Mouse (Mus musculus) forebrain, embryonic 11.5 days (tissue): Measurements from ENCODE around the gene Gm44579. TPM values are rescaled to one million over a fixed set of nuclear protein-coding genes. Genes with fewer than 3 reads are reported as not detected.

Experiments
- ATAC-seq: fragments of 200-750 bp; cut with Nextera tagmentation; replicated peaks from 2 replicates; pipeline ENCODE4 v1.8.0; 2017; ENCODE audit warnings: moderate TSS enrichment; ENCODE audit not compliant: low FRiP score
- DNase-seq: peaks from one replicate; pipeline ENCODE4 v3.0.0-alpha.2; 2017; ENCODE audit warnings: low spot score
- H3K27ac ChIP-seq: fragments of 300-500 bp; sonication (generic); 2 replicates; pipeline ENCODE4 v1.5.1; 2014; ENCODE audit warnings: low read depth, low read length
- H3K27me3 ChIP-seq: fragments of 300-500 bp; sonication (generic); 2 replicates; pipeline ENCODE4 v1.6.1; 2014; ENCODE audit warnings: mild to moderate bottlenecking, low read length, mixed read lengths; ENCODE audit not compliant: control insufficient read depth, insufficient read depth
- H3K36me3 ChIP-seq: fragments of 300-500 bp; sonication (generic); 2 replicates; pipeline ENCODE4 v1.6.1; 2014; ENCODE audit warnings: mild to moderate bottlenecking, low read length, moderate library complexity, mixed read lengths; ENCODE audit not compliant: control insufficient read depth, insufficient read depth
- H3K4me1 ChIP-seq: fragments of 300-500 bp; sonication (generic); replicated peaks from 2 replicates; pipeline ENCODE4 v1.6.1; 2014; ENCODE audit warnings: low read length, mixed read lengths; ENCODE audit not compliant: control insufficient read depth, insufficient read depth
- H3K4me2 ChIP-seq: fragments of 300-500 bp; sonication (generic); 2 replicates; pipeline ENCODE4 v1.6.1; 2014; ENCODE audit warnings: low read depth, mild to moderate bottlenecking, low read length, moderate library complexity, mixed read lengths; ENCODE audit not compliant: severe bottlenecking
- H3K4me3 ChIP-seq: fragments of 300-500 bp; sonication (generic); 2 replicates; pipeline ENCODE4 v1.5.1; 2014; ENCODE audit warnings: low read depth, low read length
- H3K9ac ChIP-seq: fragments of 300-500 bp; sonication (generic); 2 replicates; pipeline ENCODE4 v1.6.1; 2014; ENCODE audit warnings: low read length
- H3K9me3 ChIP-seq: fragments of 300-500 bp; sonication (generic); 2 replicates; pipeline ENCODE4 v1.6.1; 2016; ENCODE audit warnings: low read length, mixed read lengths; ENCODE audit not compliant: control insufficient read depth
- WGBS: fragments of 180-500 bp; shearing (Covaris S2); extraction: QIAGEN DNeasy Blood & Tissue Kit; methylation state at CpG from one replicate; pipeline ENCODE4 v1.1.7; 2014; 5-methylcytosine and 5-hydroxymethylcytosine counted together
- polyA plus RNA-seq: library from polyadenylated mRNA; unstranded; fragments of >200 nt; fragmentation: Nextera tagmentation; extraction: Ambion mirVana; gene quantifications from 2 replicates; pipeline ENCODE4 v1.2.1, GENCODE M21; 2014

Gene Gm44579
- polyA plus RNA-seq, 1 experiment from 2014 or later: not detected

DNA sequence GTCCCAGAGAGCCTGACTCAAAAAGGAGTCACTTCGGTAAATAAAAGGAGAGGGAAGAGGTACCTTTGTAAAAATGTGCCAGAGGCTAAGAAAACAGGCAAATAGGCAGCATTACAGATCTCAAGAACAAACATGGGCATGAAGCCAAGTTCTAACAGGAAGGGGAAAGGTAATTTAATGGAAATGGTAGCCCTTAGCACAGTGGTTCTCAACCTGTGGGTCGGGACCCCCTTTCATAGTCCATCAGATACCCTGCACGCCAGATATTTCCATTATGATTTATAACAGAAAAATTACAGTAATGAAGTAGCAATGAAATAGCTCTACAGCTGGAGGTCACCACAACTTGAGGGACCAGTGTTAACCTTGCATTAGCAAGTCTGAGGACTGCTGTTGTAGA is 43.5 kb downstream of the Gm44579 start:
- H3K4me3 ChIP-seq: no peak overlapping the region
- H3K9me3 ChIP-seq: no peaks in the 10 kb centered on the region
- H3K36me3 ChIP-seq: no peaks in the 10 kb centered on the region
- H3K4me1 ChIP-seq: peaks cover 6% of the 10 kb centered on the region
- no peak overlapping the region for H3K4me2 ChIP-seq
- ATAC-seq: no peak
- H3K27ac ChIP-seq: no peak overlapping the region
- H3K9ac ChIP-seq: no peak overlapping the region
- WGBS: 84% methylated on average over 3 of the region's 3 CpGs
- no peaks in the 10 kb centered on the region; the same call in 1 of the 2 replicates for H3K27me3 ChIP-seq
- DNase-seq: no peak

GRCm38 (mm10) chr15:98173821-98174220 is 47.0 kb downstream of the Gm44579 start:
- H3K9me3 ChIP-seq: no peaks in the 10 kb centered on the region
- peaks cover 7% of the 10 kb centered on the region; the same call in 1 of the 2 replicates for H3K4me1 ChIP-seq
- no peak overlapping the region for H3K27ac ChIP-seq
- no peak overlapping the region for H3K4me3 ChIP-seq
- no peak overlapping the region for H3K9ac ChIP-seq
- H3K4me2 ChIP-seq: no peak overlapping the region
- no peaks in the 10 kb centered on the region for H3K36me3 ChIP-seq
- peaks cover 11% of the 10 kb centered on the region for H3K27me3 ChIP-seq
- ATAC-seq: no peak; the same call in 1 of the 2 replicates
- no peak for DNase-seq
- WGBS: 42% methylated on average over 8 of the region's 8 CpGs

- Histone ChIP-seq H3K27me3 (peaks cover 20% of the 10 kb centered on the region), H3K36me3 (no peaks in the 10 kb centered on the region), H3K4me3 (no peak overlapping the region), H3K9ac (no peak overlapping the region), H3K4me1 (peaks cover 11% of the 10 kb centered on the region; the same call in 1 of the 2 replicates), H3K9me3 (no peaks in the 10 kb centered on the region), H3K4me2 (no peak overlapping the region), H3K27ac (no peak overlapping the region)
- no peak for ATAC-seq
- no peak for DNase-seq
- 71% methylated on average over 5 of the region's 5 CpGs for WGBS
These were observed 48.7 kb downstream of the Gm44579 start for GRCm38 (mm10) chr15:98172113-98172512.

GRCm38 (mm10) chr15:98170917-98171316 is 49.9 kb downstream of the Gm44579 start:
- Histone ChIP-seq H3K4me1 (peaks cover 13% of the 10 kb centered on the region; the same call in 1 of the 2 replicates), H3K27ac (no peak overlapping the region), H3K9ac (no peak overlapping the region), H3K36me3 (no peaks in the 10 kb centered on the region), H3K27me3 (peaks cover 20% of the 10 kb centered on the region), H3K4me3 (no peak overlapping the region), H3K9me3 (no peaks in the 10 kb centered on the region), H3K4me2 (no peak overlapping the region)
- 74% methylated on average over 9 of the region's 9 CpGs for WGBS
- ATAC-seq (no peak), DNase-seq (no peak)

- 45% methylated on average over 7 of the region's 7 CpGs for WGBS
- no peak for DNase-seq
- no peaks in the 10 kb centered on the region for H3K36me3 ChIP-seq
- H3K9me3 ChIP-seq: no peaks in the 10 kb centered on the region
- H3K4me3 ChIP-seq: no peak overlapping the region
- no peak overlapping the region for H3K9ac ChIP-seq
- H3K27me3 ChIP-seq: peaks cover 20% of the 10 kb centered on the region
- peak overlapping the region; percentile 26; the same call in 1 of the 2 replicates for H3K4me2 ChIP-seq
- no peak overlapping the region for H3K27ac ChIP-seq
- ATAC-seq: no peak
- H3K4me1 ChIP-seq: peaks cover 13% of the 10 kb centered on the region; the same call in 1 of the 2 replicates
These were observed 50.4 kb downstream of the Gm44579 start for GRCm38 (mm10) chr15:98170365-98170764.

DNA sequence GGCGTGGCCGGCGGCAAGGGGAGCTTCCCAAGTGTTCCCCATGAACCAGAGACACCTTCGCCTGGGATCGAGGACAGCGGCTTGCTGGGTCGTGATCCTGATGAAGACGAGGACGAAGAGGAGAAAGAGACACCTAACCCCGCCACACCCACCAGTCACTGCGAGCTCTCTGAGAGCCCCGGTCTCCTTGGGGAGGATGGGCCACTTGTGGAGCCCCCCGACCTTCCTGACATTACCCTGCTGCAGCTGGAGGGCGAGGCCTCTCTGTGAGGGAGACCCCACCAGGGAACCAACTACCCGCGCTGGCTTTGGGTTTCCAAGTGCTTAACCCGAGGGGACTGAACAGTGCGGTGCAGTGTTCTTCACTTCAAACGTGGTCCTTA is 52.2 kb downstream of the Gm44579 start:
- Histone ChIP-seq H3K36me3 (no peaks in the 10 kb centered on the region), H3K27me3 (peaks cover 20% of the 10 kb centered on the region), H3K4me3 (peak overlapping the region; percentile 44), H3K9me3 (no peaks in the 10 kb centered on the region), H3K4me2 (peak overlapping the region; percentile 87), H3K9ac (peak overlapping the region; percentile 62), H3K27ac (no peak overlapping the region), H3K4me1 (peaks cover 11% of the 10 kb centered on the region; the same call in 1 of the 2 replicates)
- no peak for ATAC-seq
- 3% methylated on average over 19 of the region's 19 CpGs for WGBS
- no peak for DNase-seq

DNA sequence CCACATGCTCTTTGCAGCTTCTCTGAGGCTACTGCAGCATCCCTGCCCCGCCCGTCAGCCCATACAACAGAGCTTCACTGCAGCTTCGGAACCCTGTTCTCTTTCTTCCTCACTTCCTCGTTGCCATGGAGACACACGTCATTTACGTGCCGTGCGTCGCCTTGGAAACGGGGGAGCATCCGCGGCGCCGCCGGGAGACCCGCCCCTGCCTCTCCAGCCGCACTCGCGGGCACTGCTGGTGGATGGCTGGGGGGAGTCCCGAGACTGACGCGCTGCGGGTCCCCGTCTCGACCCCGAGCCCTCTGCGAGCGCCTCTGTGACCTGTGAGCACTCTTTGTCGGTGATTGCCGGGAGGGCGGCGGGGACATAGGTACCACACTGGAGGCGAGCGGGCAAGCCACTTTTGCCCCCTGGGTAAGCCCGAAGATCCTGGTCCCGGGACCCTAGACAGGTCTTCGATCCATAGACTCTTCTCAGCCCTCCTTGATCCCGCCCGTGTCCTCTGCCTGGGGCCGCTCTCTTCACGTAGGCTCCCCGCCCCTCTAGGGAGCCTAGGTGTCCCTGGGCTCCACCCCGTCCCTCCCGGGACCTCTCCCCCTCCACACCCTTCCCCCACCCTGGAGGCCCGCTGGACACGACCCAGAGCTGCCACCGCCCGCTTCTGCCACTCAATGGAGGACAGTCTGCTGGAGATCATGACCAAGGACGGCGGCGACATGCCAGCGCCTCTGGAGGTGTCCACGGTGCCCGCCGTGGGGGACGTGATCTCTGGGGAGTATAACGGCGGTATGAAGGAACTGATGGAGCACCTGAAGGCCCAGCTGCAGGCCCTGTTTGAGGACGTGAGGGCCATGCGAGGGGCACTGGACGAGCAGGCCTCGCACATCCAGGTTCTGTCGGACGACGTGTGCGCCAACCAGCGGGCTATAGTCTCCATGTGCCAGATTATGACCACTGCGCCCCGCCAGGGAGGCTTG is 52.8 kb downstream of the Gm44579 start:
- no peaks in the 10 kb centered on the region for H3K9me3 ChIP-seq
- H3K27ac ChIP-seq: peak overlapping the region; percentile 92
- peak overlapping the region; percentile 44 for H3K4me3 ChIP-seq
- H3K27me3 ChIP-seq: peaks cover 20% of the 10 kb centered on the region
- H3K9ac ChIP-seq: peak overlapping the region; percentile 62
- peak; percentile 94 for ATAC-seq
- H3K4me1 ChIP-seq: peaks cover 11% of the 10 kb centered on the region; the same call in 1 of the 2 replicates
- peak; percentile 94 for DNase-seq
- H3K36me3 ChIP-seq: no peaks in the 10 kb centered on the region
- 1% methylated on average over 69 of the region's 69 CpGs for WGBS
- H3K4me2 ChIP-seq: peak overlapping the region; percentile 87

GRCm38 (mm10) chr15:98166963-98167644 is 53.7 kb downstream of the Gm44579 start, which contains the start of gene Ccdc184:
Gene Ccdc184 (plus strand): TSS chr15:98167158.
- Histone ChIP-seq H3K27me3 (peaks cover 20% of the 10 kb centered on the region), H3K9me3 (no peaks in the 10 kb centered on the region), H3K36me3 (no peaks in the 10 kb centered on the region), H3K4me3 (peak within 1 kb of the TSS; percentile 44), H3K27ac (peak within 1 kb of the TSS; percentile 92), H3K4me1 (peaks cover 11% of the 10 kb centered on the region; the same call in 1 of the 2 replicates), H3K9ac (peak within 1 kb of the TSS; percentile 62), H3K4me2 (peak within 1 kb of the TSS; percentile 87)
- peak; percentile 76 for ATAC-seq
- WGBS: under 1% methylated on average over 18 of the region's 18 CpGs
- no peak for DNase-seq
